ENCODE assay signal across 8 mouse cellular contexts in genomic region chr17:35234903-35235302, GRCm38 (mm10). TPM values are rescaled to one million over a fixed set of nuclear protein-coding genes. Genes with fewer than 3 reads are reported as not detected.
DNase-seq lines count a peak whose midpoint lies in the region; ATAC-seq and TF ChIP-seq lines count a peak whose summit lies in the region.
"Had no signal": no experiment of that assay in that cellular context is flagged by ENCODE, and none has a peak within 500 bp of the region (broad histone marks: within the 10 kb centered on the region; RNA-seq: fewer than 3 reads in every experiment).

No protein-coding gene starts in this region.

- peak overlapping the region; percentile 98 for H3K27ac ChIP-seq in MEL (ENCODE audit: control insufficient read depth, low read depth, low read length)
- peak overlapping the region; percentile 97 for H3K27ac ChIP-seq in embryonic facial prominence, embryonic 14.5 days (replicated peaks; ENCODE audit: low read depth, low read length)
- H3K27ac ChIP-seq in hindbrain, embryonic 16.5 days (ENCODE audit: low read depth, low read length) = peak overlapping the region; percentile 95
- H3K27ac ChIP-seq in liver, embryonic 15.5 days (replicated peaks) = peak overlapping the region; percentile 93

- H3K4me1 ChIP-seq in MEL (ENCODE audit: control insufficient read depth in 1 of 2, insufficient read depth in 2 of 2, low read length in 2 of 2) = peaks cover 0 to 9% of the 10 kb centered on the region in 2 experiments; a peak in 2 of 4 replicates
- peaks cover 4% of the 10 kb centered on the region; the same call in 1 of the 2 replicates for H3K4me1 ChIP-seq in embryonic facial prominence, embryonic 14.5 days (ENCODE audit: control insufficient read depth, insufficient read depth, low read length)
- H3K4me1 ChIP-seq in hindbrain, embryonic 16.5 days (ENCODE audit: control insufficient read depth, insufficient read depth, low read depth, low read length) = peaks cover 28% of the 10 kb centered on the region
- peaks cover 57% of the 10 kb centered on the region for H3K4me1 ChIP-seq in liver, embryonic 15.5 days (replicated peaks)

- H3K4me3 ChIP-seq in MEL (ENCODE audit: control insufficient read depth in 1 of 2, insufficient read depth in 1 of 2, low read depth in 2 of 2, low read length in 2 of 2) = peak overlapping the region; percentile 64 to 94
- peak overlapping the region; percentile 61 for H3K4me3 ChIP-seq in embryonic facial prominence, embryonic 14.5 days (ENCODE audit: low read depth, low read length)
- peak overlapping the region; percentile 54 for H3K4me3 ChIP-seq in hindbrain, embryonic 16.5 days (ENCODE audit: low read length)
- peak overlapping the region; percentile 69 for H3K4me3 ChIP-seq in liver, embryonic 15.5 days (replicated peaks)

- peak overlapping the region; percentile 93 for H3K4me2 ChIP-seq in embryonic facial prominence, embryonic 14.5 days (ENCODE audit: low read depth, low read length)
- peak overlapping the region; percentile 89 for H3K4me2 ChIP-seq in hindbrain, embryonic 16.5 days (ENCODE audit: low read length)
- peak overlapping the region; percentile 95 for H3K4me2 ChIP-seq in liver, embryonic 15.5 days

- no peaks in the 10 kb centered on the region for H3K9me3 ChIP-seq in MEL (replicated peaks; ENCODE audit: insufficient read depth, low read length)
- no peaks in the 10 kb centered on the region for H3K9me3 ChIP-seq in embryonic facial prominence, embryonic 14.5 days (ENCODE audit: control insufficient read depth, low read length)
- H3K9me3 ChIP-seq in hindbrain, embryonic 16.5 days (ENCODE audit: control insufficient read depth, low read length) = no peaks in the 10 kb centered on the region
- no peaks in the 10 kb centered on the region for H3K9me3 ChIP-seq in liver, embryonic 15.5 days (replicated peaks)

- no peak for TF ChIP-seq RAD21 in MEL (IDR thresholded peaks at IDR 0.05; ENCODE audit: low read depth, low read length)

- no peaks in the 10 kb centered on the region for H3K27me3 ChIP-seq in MEL (ENCODE audit: control insufficient read depth in 1 of 2, insufficient read depth in 2 of 2, low read length in 2 of 2)
- H3K27me3 ChIP-seq in embryonic facial prominence, embryonic 14.5 days (replicated peaks; ENCODE audit: control insufficient read depth, insufficient read depth, low read length) = no peaks in the 10 kb centered on the region
- H3K27me3 ChIP-seq in hindbrain, embryonic 16.5 days (replicated peaks; ENCODE audit: control insufficient read depth, insufficient read depth, low read length) = no peaks in the 10 kb centered on the region
- H3K27me3 ChIP-seq in liver, embryonic 15.5 days = no peaks in the 10 kb centered on the region

- peak; percentile 15 to 66; a peak in 2 of 4 replicates for TF ChIP-seq POLR2A in MEL (IDR thresholded peaks at IDR 0.05; ENCODE audit: control insufficient read depth in 1 of 2, insufficient read depth in 1 of 2, low read depth in 1 of 2, low read length in 2 of 2, poor library complexity in 1 of 2)

- TF ChIP-seq EP300 in MEL (IDR thresholded peaks at IDR 0.05; ENCODE audit: low read depth in 1 of 2, low read length in 2 of 2) = no peak; a peak in 1 of 4 replicates

- peaks cover 6% of the 10 kb centered on the region in 2 experiments; a peak in 3 of 4 replicates for H3K36me3 ChIP-seq in MEL (ENCODE audit: control insufficient read depth in 1 of 2, insufficient read depth in 2 of 2, low read length in 2 of 2)
- peaks cover 25% of the 10 kb centered on the region for H3K36me3 ChIP-seq in embryonic facial prominence, embryonic 14.5 days (ENCODE audit: control insufficient read depth, insufficient read depth, low read length)
- H3K36me3 ChIP-seq in hindbrain, embryonic 16.5 days (ENCODE audit: control insufficient read depth, insufficient read depth, low read length) = peaks cover 6% of the 10 kb centered on the region; the same call in 1 of the 2 replicates
- peaks cover 26% of the 10 kb centered on the region for H3K36me3 ChIP-seq in liver, embryonic 15.5 days (replicated peaks)

- DNase-seq in CD4-positive helper T cell, adult 2 months (ENCODE audit: low read depth, low spot score) = peak; percentile 64
- DNase-seq in MEL (ENCODE audit: low read depth, low spot score) = peak; percentile 70
- peak; percentile 56 for DNase-seq in embryonic facial prominence, embryonic 14.5 days (ENCODE audit: low spot score)
- DNase-seq in retina, postnatal 1 day = peak; percentile 60
- no peak for DNase-seq in left cerebral cortex, adult 18-20 months (ENCODE audit: low spot score in 2 of 2)

- 10% methylated on average over 28 of the region's 31 CpGs for WGBS in embryonic facial prominence, embryonic 14.5 days
- 3% methylated on average over 31 of the region's 31 CpGs for WGBS in hindbrain, embryonic 16.5 days
- WGBS in liver, embryonic 15.5 days (ENCODE audit: insufficient replicate concordance) = 1% methylated on average over 31 of the region's 31 CpGs

- peaks cover 26% of the 10 kb centered on the region for H3K79me2 ChIP-seq in MEL (ENCODE audit: control insufficient read depth, insufficient read depth, low read length, poor library complexity)

- TF ChIP-seq CTCF in MEL (IDR thresholded peaks at IDR 0.05 in 2 of 3, conservative IDR thresholded peaks at IDR 0.05 in 1 of 3; ENCODE audit: control insufficient read depth in 1 of 3, insufficient read depth in 1 of 3, low read depth in 2 of 3, low read length in 3 of 3, poor library complexity in 1 of 3, severe bottlenecking in 1 of 3) = no peak

- H3K9ac ChIP-seq in MEL (ENCODE audit: control insufficient read depth, low read depth, low read length, poor library complexity, severe bottlenecking) = peak overlapping the region; percentile 94
- H3K9ac ChIP-seq in embryonic facial prominence, embryonic 14.5 days (ENCODE audit: low read depth, low read length) = peak overlapping the region; percentile 89
- peak overlapping the region; percentile 75 for H3K9ac ChIP-seq in hindbrain, embryonic 16.5 days (ENCODE audit: low read depth, low read length)
- H3K9ac ChIP-seq in liver, embryonic 15.5 days = peak overlapping the region; percentile 78

- 0 out of 2 replicates have a peak, but pooled peaks have one; percentile 5 for ATAC-seq in embryonic facial prominence, embryonic 14.5 days (ENCODE audit: low read depth)
- ATAC-seq in hindbrain, embryonic 16.5 days = no peak
- ATAC-seq in liver, embryonic 15.5 days (ENCODE audit: insufficient read depth) = 0 out of 2 replicates have a peak, but pooled peaks have one; percentile 2

TF ChIP-seq in MEL, 35 proteins besides CTCF, POLR2A, EP300 and RAD21:
- TF ChIP-seq ETS1 (IDR thresholded peaks at IDR 0.05; ENCODE audit: low read depth, low read length) (0 out of 2 replicates have a peak, but pooled peaks have one; percentile 19), MYB (IDR thresholded peaks at IDR 0.05; ENCODE audit: low read depth, low read length) (no peak)

RNA-seq across cellular contexts. Expression of gene Nfkbil1, which starts 0.7 kb away (rescaled TPM):
- 10.1 and 10.3 TPM in 2 replicates for total RNA-seq in MEL (2012; rRNA removed)
- 10 to 100 TPM in 1 of 2 experiments, not detected in 1; 26.0 TPM for polyA plus RNA-seq in MEL (2012; ENCODE audit: insufficient read depth in 1 of 2, insufficient read length in 2 of 2, low read depth in 1 of 2, low replicate concordance in 2 of 2, missing spikeins in 1 of 2)
- polyA plus RNA-seq in embryonic facial prominence, embryonic 14.5 days (2014; fragmentation: Nextera tagmentation; extraction: Ambion mirVana) = 3.3 and 4.8 TPM in 2 replicates
- polyA plus RNA-seq in hindbrain, embryonic 16.5 days (2015; fragmentation: Nextera tagmentation; extraction: Ambion mirVana) = 9.8 and 10.1 TPM in 2 replicates
- polyA plus RNA-seq in liver, embryonic 15.5 days (2015; fragmentation: Nextera tagmentation; extraction: Ambion mirVana) = 3.2 and 3.6 TPM in 2 replicates
- 10 to 100 TPM; 11.6 to 14.9 TPM for total RNA-seq in left cerebral cortex, adult 18-20 months (2021)

RNA-seq across cellular contexts. Expression of gene Atp6v1g2, which starts 1.4 kb away (rescaled TPM):
- 0.46 and 0.56 TPM in 2 replicates for total RNA-seq in MEL (2012; rRNA removed)
- 1 to 10 TPM in 1 of 2 experiments, not detected in 1; 4.7 TPM for polyA plus RNA-seq in MEL (2012; ENCODE audit: insufficient read depth in 1 of 2, insufficient read length in 2 of 2, low read depth in 1 of 2, low replicate concordance in 2 of 2, missing spikeins in 1 of 2)
- 5.1 and 5.2 TPM in 2 replicates for polyA plus RNA-seq in embryonic facial prominence, embryonic 14.5 days (2014; fragmentation: Nextera tagmentation; extraction: Ambion mirVana)
- 140 and 151 TPM in 2 replicates for polyA plus RNA-seq in hindbrain, embryonic 16.5 days (2015; fragmentation: Nextera tagmentation; extraction: Ambion mirVana)
- polyA plus RNA-seq in liver, embryonic 15.5 days (2015; fragmentation: Nextera tagmentation; extraction: Ambion mirVana) = 0.58 and 0.63 TPM in 2 replicates
- total RNA-seq in left cerebral cortex, adult 18-20 months (2021) = 100 to 1,000 TPM; 587 to 598 TPM

RNA-seq across cellular contexts. Expression of gene Ddx39b, which starts 6.6 kb away (rescaled TPM):
- total RNA-seq in MEL (2012; rRNA removed) = 206 and 270 TPM in 2 replicates
- polyA plus RNA-seq in MEL (2012; ENCODE audit: insufficient read depth in 1 of 2, insufficient read length in 2 of 2, low read depth in 1 of 2, low replicate concordance in 2 of 2, missing spikeins in 1 of 2) = 100 to 1,000 TPM; 581 to 787 TPM
- 347 and 431 TPM in 2 replicates for polyA plus RNA-seq in embryonic facial prominence, embryonic 14.5 days (2014; fragmentation: Nextera tagmentation; extraction: Ambion mirVana)
- polyA plus RNA-seq in hindbrain, embryonic 16.5 days (2015; fragmentation: Nextera tagmentation; extraction: Ambion mirVana) = 331 and 355 TPM in 2 replicates
- polyA plus RNA-seq in liver, embryonic 15.5 days (2015; fragmentation: Nextera tagmentation; extraction: Ambion mirVana) = 141 and 150 TPM in 2 replicates
- 100 to 1,000 TPM; 201 to 213 TPM for total RNA-seq in left cerebral cortex, adult 18-20 months (2021)

RNA-seq across cellular contexts. Expression of gene Gm16181, which starts 14.3 kb away (rescaled TPM):
- not detected in 2 replicates for total RNA-seq in MEL (2012; rRNA removed)
- polyA plus RNA-seq in MEL (2012; ENCODE audit: insufficient read depth in 1 of 2, insufficient read length in 2 of 2, low read depth in 1 of 2, low replicate concordance in 2 of 2, missing spikeins in 1 of 2) = under 1 TPM in 1 of 2 experiments, not detected in 1; 0.58 TPM
- polyA plus RNA-seq in embryonic facial prominence, embryonic 14.5 days (2014; fragmentation: Nextera tagmentation; extraction: Ambion mirVana) = 0.47 TPM in 1 of 2 replicates, not detected in the other
- 0.34 and 0.45 TPM in 2 replicates for polyA plus RNA-seq in hindbrain, embryonic 16.5 days (2015; fragmentation: Nextera tagmentation; extraction: Ambion mirVana)
- 0.24 TPM in 1 of 2 replicates, not detected in the other for polyA plus RNA-seq in liver, embryonic 15.5 days (2015; fragmentation: Nextera tagmentation; extraction: Ambion mirVana)
- not detected for total RNA-seq in left cerebral cortex, adult 18-20 months (2021)
- total RNA-seq: heart, adult 18-20 months had no signal

RNA-seq across cellular contexts. Expression of gene H2-D1, which starts 27.6 kb away (rescaled TPM):
- total RNA-seq in MEL (2012; rRNA removed) = 58.7 and 60.1 TPM in 2 replicates
- 10 to 100 TPM in 1 of 2 experiments, not detected in 1; 97.9 TPM for polyA plus RNA-seq in MEL (2012; ENCODE audit: insufficient read depth in 1 of 2, insufficient read length in 2 of 2, low read depth in 1 of 2, low replicate concordance in 2 of 2, missing spikeins in 1 of 2)
- 46.9 and 51.7 TPM in 2 replicates for polyA plus RNA-seq in embryonic facial prominence, embryonic 14.5 days (2014; fragmentation: Nextera tagmentation; extraction: Ambion mirVana)
- polyA plus RNA-seq in hindbrain, embryonic 16.5 days (2015; fragmentation: Nextera tagmentation; extraction: Ambion mirVana) = 125 and 134 TPM in 2 replicates
- polyA plus RNA-seq in liver, embryonic 15.5 days (2015; fragmentation: Nextera tagmentation; extraction: Ambion mirVana) = 99.7 and 119 TPM in 2 replicates
- total RNA-seq in left cerebral cortex, adult 18-20 months (2021) = 10 to 100 TPM; 26.2 to 33.1 TPM

Comparison
In these comparisons a context has a peak if more than half of its experiments do, and no peak if none do; other contexts are left out.
1. DNase-seq: peak in CD4-positive helper T cell, adult 2 months (single experiment), MEL (single experiment), embryonic facial prominence, embryonic 14.5 days (single experiment) and retina, postnatal 1 day (single experiment); none in left cerebral cortex, adult 18-20 months (0 of 2).
2. RNA of gene Atp6v1g2, which starts 1.4 kb away (polyA plus RNA-seq): 140 to 151 TPM in hindbrain, embryonic 16.5 days; 5.1 to 5.2 TPM in embryonic facial prominence, embryonic 14.5 days, 4.7 TPM in MEL and 0.58 to 0.63 TPM in liver, embryonic 15.5 days; every median in the first group is over 10 times any median in the second.
3. Peak in every context shown above with its lines, with median percentiles within 50 percentile points of each other: H3K27ac ChIP-seq, H3K4me3 ChIP-seq, H3K9ac ChIP-seq and H3K4me2 ChIP-seq.